Mouse (Mus musculus) megakaryocyte progenitor cell, adult 5-6 weeks (primary cell): Measurements from ENCODE around the gene Dab2ip. TPM values are rescaled to one million over a fixed set of nuclear protein-coding genes. Genes with fewer than 3 reads are reported as not detected.

Experiments used
- ATAC-seq: replicated peaks from 2 replicates; pipeline ENCODE4 v1.8.0; 2016; ENCODE audit warnings: mild to moderate bottlenecking, moderate TSS enrichment, inconsistent platforms; ENCODE audit not compliant: poor library complexity
- total RNA-seq, 2 experiments: library from RNA; stranded (forward) in 1 of 2; stranded (reverse) in 1 of 2; fragments of 157-497, 149-512 nt in 1 of 2; fragments of 200-1000 nt in 1 of 2; gene quantifications; 2 replicates each; pipeline versions ENCODE4 v1.2.3 to v1.2.4; 2015 to 2017

Gene Dab2ip
- total RNA-seq, 2 experiments from 2014 or later, result 3.0 to 4.0 TPM

DNA sequence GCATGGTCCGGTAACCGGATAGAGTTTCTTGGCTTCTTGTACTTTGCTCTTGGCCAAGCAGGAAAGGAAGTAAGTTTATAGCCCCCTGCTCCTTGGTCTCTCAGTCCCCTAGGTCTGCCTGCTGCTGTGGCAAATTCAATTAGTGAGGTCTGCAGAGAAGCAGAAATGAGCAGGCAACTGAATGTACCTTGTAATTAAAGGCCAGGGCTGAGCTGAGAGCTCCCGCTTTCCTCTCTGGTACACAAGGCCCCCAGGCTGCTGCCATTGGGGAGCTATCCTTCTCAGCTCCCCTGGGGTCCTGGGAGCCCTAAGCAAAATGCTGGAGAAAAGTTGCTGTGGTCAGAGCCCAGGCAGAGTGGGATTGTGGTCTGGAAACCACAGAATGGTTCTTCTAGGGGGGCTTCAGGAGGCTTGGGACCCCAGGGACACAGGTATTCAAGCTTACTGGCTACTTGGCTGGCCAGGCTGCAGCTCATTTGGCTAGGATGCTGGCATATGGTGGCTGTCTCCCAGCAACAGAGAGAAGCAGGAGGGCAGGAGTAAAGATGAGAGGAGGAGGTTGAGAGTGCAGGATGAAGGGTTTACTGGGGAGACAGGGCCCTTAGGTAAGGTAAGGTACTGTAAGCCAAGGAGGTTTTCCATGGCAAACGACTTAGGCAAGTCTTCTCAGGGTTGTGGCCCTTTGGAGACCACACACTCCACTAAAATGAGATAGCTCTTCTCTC lies 922 bp downstream of the Dab2ip start:
- no peak for ATAC-seq

DNA sequence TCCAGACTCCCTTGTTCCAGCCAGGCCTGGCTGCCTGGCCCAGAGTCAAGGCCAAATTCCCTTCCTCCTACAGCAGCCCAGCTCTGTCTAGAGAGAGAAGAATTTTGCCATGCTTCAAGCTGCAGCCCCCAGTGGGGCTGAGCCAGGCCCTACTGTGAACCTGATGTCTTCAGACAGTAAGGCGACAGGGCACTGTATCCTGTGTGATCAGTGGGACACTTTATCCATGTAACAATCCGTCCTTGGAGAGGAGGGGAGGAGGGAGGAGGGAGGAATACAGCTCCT lies 1.4 kb downstream of the Dab2ip start:
- ATAC-seq, result no peak

DNA sequence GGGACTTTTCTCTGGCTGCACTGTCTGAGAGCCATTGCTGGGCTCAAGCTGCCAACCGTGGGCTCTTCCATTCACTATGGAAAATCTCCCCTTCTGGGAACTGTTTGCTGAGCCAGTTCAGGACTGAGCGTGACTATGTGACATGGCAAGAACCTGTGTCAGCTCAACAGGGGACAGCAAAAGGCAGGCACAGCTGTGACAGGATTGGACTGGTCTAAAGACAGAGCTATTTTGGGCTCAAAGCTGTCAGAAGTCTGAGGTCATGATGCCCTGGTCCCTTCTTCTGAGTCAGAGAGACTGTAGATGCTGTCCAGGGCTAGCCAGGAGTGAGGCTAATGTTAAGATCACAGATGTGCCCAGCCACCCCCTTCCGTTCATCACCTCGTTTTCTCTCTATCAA lies 5.7 kb downstream of the Dab2ip start:
- ATAC-seq, result no peak

DNA sequence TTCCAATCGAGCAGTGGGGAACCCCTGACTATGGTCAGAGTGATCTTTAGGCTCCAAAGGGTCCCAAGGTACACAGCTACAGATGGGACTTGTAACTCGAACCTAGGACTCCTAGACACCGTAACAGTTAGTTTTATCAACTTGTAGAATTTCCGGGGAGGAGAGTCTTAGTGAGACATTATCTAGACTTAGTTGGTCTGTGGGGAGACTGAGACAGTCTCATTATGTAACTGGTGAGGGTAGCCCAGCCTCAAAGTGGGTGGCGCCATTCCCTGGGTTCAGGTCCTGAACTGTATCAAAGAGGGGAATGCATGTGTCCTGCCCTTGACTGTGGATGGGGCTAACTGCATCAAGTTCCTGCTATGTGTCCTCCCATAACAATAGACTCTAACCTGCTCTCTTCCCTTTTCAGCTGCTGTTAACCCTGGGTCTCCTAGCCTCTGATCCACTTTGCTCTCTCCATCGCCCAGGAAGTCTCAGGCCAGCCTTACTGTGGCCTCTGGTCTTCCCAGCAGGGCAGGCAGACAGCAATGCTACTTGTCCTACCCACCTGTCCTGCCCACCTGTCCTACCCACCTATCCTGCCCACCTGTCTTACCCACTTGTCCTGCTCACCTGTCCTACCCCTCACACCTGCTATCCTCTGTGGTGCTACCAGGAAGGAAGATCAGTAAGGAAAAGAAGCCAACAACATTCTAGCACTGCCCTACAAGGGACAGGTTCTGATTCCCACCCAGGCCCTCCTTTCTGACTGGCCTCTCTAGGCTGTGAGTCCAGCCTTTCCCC lies 7.2 kb downstream of the Dab2ip start:
- ATAC-seq, result no peak

DNA sequence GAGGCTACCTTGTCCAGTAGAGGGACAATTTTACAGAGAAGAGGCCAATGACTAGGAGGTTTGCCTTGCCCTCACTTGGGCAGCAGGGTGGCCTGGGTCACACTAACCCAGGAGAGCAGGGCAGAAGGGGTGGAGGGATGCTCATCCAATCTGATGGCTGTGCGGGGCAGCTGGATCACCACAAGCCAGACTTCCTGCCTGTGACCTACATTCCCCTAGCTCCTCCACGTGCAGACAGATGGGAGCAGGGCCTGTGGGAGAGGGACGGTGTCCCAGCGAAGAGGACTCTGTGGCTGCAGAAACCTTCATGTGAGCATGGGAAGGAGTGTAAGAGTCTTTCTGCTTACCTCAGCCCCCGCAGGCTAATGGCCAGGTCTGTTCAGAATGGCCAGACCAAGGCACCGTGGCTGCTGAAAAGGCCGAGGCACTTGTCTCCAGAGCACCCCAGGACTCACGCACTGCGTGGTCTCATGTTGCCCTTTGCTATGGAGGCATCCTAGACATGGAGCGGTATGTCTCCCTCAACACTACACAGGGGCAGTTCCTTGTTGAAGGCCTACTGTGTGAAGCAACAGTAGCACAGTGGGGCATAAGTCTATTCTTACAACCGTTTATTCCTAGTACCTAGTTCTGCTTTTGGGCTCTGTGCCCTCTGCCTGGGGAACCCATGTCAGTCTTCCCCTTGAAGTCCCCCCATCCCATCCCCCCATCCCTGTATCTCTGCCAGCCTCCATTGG lies 9.1 kb downstream of the Dab2ip start:
- peak; percentile 71 for ATAC-seq

DNA sequence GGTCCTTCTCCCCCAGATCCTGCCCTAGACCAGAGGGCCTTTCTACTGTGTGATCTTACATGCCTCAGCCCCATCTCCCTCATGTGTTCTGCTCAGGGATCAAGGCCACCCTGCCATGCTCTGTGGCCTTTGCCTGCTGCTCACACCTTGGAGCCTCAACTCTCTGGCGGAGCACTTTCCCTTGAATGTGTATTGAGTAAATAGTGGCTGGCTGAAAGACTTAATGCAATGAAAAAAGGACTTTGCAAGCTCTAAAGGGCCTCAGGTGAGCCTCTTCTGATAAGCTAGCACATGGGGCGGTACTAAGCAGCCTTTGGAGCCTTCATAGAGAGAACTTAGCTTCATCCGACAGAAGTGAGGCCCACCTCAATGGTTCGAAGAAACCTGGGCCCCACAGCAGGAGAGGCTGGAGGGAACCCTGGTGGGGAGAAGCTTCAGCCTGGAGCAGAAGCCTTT lies 9.7 kb downstream of the Dab2ip start:
- no peak for ATAC-seq

DNA sequence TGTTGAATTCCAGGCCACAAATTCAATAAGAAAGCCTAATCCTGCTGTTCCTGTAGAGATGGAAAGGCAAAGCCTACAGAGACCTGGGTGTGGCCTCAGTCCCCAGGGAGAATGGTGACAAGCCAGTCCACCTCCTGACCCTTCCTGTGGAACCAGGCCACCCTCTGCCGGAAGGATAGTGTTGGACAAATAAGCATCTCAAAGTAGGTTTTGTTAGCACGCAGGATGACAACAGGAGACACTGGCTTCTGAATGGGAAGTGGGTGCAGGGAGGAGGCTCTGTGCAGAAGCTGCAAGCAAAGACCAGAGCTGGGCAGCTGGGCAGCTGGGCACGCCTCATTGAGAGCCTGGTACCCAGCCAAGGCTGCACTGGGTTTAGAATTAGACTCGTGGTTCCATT lies 12.7 kb downstream of the Dab2ip start:
- no peak for ATAC-seq

DNA sequence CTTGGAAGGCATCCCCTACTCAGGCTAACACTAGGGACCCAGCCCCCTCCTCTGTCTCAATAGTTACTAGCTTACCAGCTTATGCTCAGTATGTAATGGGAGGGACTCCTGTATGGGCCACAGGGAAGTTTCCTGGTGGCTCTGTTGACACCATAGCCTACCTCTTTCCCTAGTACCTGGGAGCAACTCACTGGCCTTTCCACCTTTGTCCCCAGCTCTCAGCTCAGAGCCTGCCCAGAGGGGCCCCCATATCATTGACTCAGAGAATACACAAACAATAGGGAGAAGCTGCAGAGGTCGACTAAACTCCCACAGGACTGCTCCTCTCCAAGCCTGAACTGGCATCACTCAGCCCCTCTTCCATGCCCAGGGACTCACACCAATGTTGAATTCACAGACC lies 16.6 kb downstream of the Dab2ip start:
- ATAC-seq, result no peak

DNA sequence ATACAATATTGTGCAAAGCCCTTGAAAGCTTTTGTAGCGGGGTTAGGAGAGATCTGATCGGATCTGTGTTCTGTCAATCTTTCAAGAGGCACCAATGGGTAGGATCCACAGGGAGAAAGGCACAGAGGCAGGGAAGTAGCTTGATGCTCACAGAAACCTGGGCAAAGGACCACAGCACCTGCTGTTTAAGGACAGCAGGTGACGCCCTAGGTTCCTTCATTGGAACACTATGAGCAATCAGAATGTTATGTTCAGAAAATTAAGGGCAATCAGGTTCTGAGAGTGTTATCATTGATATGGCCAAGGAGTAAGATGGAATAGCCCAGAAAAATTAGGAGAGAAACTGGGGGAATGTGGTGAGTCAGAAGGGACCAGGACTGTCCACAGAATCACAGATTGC lies 18.6 kb downstream of the Dab2ip start:
- ATAC-seq, result no peak

DNA sequence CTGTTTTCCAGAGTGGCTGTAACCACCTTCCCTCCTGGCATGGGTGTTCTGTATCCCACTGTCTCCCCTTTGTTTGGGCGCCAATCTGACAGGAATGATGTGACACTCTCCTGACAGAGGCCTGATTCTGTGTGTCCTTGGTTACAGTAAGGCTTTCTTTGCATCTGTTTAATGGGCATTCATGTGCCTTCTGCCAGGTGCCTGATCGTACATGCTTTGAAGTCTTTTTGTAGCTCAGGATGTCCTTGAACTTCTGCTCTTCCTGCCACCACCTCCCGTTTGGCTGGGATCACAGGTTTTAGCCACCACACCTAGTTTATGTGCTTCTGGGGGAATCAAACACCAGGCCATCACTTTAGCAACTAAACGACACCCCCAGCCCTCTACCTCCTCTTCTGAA lies 22.0 kb downstream of the Dab2ip start:
- ATAC-seq, result no peak

DNA sequence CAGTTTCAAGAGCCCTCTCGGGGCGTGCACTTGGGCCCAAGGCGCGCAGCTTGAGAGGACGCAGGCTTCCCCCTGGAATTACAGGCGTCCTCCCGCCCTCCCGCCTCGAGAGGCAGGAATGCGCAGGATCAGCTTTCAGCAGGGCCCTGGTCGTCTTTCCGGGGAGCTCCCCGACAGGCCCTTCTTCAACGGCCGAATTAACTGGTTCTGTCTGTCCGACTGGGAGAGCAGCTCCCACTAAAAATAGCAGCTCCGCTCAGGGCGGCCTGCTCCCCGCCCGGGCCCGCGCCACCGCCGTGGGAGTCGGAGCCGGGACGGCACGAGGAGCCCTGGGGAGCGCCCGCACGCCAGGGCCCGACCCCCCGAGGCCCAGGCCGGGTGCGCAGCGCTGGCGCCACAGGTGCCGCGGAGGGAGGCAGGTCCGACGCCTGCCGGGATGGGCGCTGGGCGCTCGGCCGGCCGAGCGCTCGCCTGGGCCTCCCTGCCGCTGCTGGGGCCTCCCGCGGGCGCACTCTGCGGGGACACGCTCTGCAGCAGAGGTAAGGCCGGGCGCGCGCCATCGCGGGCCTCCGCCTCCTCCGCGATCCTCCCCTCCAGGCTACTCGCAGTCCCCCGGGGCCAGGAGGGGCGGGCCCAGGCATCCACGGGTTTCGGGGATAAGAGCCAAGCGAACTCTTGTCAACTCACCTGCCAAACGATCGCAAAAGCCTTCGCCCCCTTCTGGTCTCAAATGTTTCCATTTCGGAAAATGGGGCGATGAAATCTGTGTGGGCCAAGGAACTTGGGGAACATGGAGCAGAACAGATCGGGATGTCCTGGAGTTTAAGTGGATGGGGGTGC lies 23.7 kb downstream of the Dab2ip start:
- ATAC-seq, result 0 out of 2 replicates have a peak, but pooled peaks have one; percentile 11

DNA sequence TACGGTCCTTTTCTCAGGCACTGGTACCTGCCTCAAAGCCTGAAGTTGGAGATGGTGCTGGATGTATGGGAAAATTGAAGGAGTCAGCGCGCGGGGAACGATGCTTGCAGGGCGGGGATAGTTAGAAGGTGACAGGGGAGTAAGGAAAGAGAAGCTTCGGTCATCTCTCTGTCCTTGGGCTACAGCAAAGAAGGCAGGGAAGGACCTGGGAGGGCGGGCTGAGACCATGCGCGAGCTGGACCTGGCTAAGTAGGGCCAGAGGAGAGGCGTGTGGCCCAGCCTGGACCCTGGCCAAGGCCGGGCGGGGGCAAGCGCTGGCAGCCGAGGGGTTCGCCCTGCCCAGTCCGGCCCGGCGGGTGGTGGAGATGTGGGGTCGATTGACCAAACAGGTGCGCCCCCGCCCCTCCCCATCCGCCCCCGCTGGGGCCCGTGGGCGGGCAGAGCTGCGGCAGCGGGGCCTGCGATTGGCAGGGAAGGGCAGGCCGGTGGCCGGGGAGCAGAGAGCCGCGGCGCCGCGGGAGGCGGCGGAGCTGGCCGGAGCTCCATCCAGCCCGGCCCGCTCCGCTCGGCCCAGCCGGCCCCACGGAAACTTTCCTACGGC lies 24.4 kb downstream of the Dab2ip start:
- no peak for ATAC-seq

DNA sequence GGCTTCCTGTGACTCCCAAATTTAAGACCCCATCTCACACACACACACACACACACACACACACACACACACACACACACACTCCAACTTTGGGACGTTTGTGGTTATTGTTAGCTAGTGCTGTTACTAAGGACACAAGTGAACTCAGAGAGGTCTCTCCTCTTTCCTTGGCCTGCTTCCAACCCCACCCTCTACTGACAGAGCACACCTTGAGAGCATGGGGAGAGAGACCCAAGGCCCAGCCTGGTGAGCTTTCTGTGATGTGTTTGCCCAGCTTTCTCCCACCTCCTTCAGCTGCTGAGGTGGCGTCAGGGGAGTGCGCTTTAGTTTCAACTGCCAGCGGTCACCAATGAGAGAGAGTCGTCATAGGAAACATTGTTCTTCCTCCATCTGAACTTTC lies 25.3 kb downstream of the Dab2ip start:
- ATAC-seq, result no peak

DNA sequence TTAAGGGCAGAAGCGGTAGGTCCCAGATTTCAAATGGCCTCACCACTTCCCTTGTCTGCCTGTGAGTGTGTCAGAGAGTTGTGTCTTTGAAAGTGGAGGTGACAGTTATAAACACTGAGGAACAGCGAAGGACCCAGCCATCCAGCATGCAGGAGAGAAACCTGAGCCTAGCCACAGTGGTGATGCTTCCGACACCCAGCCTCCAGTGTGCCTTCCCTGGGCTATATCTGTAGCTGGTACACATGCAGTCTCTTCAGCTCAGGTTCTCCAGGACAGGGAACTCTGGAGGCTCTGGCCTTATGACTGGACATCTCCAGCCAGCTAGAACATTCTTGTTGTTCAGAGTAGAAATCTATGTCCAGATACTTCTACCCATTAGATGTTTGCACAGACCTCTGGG lies 25.9 kb downstream of the Dab2ip start:
- ATAC-seq, result no peak

DNA sequence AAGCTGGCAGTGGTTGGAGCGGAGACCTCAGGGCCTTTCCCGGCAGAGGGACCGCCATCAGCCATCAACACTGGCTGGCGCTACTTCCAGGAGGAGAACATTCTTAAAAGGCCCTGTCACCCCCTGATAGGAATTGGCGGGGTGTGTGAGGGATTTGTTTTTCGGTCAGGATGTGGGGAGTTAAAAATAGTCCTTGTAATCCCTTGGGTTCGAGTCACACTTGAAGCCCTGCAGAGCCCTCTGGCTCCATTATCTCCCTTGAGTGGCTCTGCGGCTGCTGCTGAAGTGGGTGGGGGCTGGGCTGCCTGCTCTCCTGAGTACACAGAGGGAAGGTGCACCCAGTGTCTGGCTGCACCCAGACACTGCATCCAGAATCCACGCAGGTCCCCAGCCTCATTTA lies 30.3 kb downstream of the Dab2ip start:
- ATAC-seq, result no peak

DNA sequence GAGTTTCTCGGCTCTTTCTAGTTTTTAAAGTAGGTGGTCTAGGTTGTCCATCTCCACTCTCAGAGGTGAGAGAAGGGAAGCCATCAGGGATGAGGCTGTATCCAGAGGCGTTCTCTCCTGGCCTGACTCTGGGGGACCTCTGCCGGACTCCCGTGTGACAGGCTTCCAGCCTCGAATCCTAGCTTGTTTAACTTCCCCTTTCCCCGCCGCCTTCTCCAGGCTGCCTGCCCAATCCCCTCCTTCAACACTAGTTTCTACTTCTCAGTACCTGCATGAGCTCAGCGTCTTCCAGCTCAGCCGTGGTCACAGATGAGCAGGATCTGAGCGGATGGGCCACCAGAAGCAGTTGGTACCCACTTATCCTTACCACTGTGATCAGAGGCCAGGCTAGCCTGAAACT lies 31.3 kb downstream of the Dab2ip start:
- ATAC-seq, result peak; percentile 72

DNA sequence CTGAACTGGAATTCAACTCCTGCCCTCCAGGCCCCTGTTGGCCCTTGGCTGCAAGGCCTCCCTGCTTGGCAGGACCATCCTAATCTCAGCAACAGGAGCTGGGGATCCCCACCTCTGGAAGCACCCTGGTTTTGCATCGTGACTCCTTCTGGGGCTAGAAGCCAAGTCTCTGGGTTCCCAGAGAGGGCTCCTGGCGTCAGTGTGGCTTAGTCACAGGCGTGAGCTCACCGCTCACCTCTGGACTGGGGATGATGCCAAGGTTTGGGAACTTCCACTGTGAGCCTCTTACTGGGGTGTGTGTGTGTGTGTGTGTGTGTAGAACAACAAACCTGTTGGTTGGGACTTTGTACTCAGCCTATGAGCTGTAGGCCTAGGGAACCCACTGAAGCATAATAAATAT lies 31.7 kb downstream of the Dab2ip start:
- ATAC-seq, result no peak

DNA sequence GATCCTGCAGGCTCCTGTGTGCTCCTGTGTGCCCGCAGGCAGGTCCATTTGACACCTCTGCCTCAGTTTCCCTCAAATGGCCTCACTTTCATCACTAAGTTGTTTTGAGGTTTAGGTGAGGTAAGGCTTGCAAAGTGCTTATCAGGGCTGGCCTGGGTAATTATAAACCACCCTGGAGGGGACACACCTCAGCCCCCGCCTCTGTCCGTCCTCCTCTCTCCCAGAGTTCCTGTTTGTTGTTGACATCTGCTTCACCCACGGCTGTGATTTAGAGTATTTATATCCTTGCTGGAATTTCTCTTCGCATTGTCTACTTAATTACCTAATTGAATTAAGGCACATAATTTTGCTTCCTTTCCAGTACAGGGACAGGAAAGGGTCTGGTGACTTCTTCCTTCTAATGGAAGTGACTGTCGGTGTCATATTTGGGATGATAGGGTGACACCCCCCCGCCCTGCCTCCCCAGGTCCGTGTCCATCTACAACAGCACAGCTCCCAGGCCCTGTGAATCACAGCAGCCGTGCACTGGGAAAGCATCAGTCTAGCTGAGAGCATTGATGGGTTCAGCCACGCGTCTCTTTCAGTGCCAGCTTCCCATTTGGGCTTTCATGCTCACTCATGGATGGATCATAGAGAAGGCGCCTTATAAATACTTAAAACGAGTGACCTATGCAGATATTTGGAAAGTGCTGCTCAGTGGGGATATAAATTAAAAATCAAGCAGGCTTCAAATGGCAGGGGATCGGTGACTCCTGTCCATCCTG lies 34.1 kb downstream of the Dab2ip start:
- no peak for ATAC-seq

DNA sequence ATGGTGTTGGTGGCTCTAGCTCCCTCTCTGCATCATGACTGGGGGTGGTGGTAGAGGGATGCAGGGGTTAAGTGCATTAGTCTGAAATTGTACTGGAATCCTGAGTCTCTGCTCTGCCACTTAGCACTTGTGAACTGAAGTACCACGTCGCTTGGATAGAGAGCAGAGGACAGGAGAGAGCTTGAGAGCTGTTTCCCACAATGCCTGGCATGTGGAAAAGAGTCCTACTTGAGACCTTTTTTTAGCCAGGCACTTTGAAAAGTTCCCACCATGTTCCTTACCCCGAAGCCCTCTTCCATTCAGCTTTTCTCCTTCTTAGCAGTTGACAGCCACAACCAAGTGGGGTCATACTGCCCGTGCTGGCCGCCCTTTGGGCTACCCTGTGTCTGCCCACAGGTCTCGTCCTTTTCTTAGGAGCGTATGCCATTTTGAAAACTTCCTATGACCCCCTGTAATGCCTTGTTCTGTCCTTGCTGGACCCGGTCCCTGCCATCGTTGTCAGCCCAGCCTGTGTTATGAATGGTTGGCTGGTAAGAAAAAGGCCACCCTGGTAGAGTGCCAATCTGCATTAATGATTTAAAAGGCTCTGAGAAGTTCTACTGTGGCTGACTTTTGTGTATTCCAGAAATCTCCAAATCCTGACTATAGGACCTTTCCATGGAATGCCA lies 34.8 kb downstream of the Dab2ip start:
- no peak for ATAC-seq
